Mouse (Mus musculus) ES-E14 (cell line): ENCODE measurements around the gene Grm1.

Experiments used
- CHD2 ChIP-seq: IDR thresholded peaks from 2 replicates; pipeline ENCODE4 v1.6.1; 2014; ENCODE audit warnings: mild to moderate bottlenecking, low read depth, low read length, inconsistent platforms
- HCFC1 ChIP-seq: IDR thresholded peaks from 2 replicates; pipeline ENCODE4 v1.6.1; 2012; ENCODE audit warnings: low read length, inconsistent platforms, borderline replicate concordance; ENCODE audit not compliant: insufficient read depth
- ZC3H11A ChIP-seq: IDR thresholded peaks from 2 replicates; pipeline ENCODE4 v1.6.1; 2012; ENCODE audit warnings: low read depth, mild to moderate bottlenecking, inconsistent platforms, low read length, borderline replicate concordance
- ZNF384 ChIP-seq: IDR thresholded peaks from 2 replicates; pipeline ENCODE4 v1.6.1; 2012; ENCODE audit warnings: low read depth, low read length, inconsistent platforms

DNA sequence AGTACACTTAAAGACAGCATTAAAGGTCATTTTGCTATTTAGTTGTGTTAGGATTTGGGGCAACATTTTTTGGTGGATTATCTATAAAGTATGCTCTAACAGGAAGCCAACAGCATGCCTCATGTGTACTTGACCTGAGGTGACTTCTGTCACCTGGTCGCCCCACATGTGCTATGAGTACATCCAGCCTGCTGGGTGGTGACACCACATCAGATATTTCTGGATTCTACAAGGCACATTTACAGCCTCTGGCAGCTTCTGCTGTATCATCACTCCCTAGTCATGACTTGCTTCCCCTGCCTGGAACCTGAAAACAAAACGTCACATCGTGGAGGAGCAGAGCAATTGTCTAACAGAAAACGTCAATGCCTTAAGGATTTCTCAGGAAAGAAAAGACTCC is 292.2 kb downstream of the Grm1 start:
- TF ChIP-seq ZC3H11A (no peak), CHD2 (no peak), ZNF384 (no peak), HCFC1 (no peak)
